Mouse (Mus musculus) gastrocnemius, adult 18-20 months (tissue): ENCODE results near the gene Zbtb43. TPM values are rescaled to one million over a fixed set of nuclear protein-coding genes. Genes with fewer than 3 reads are reported as not detected.
A peak's percentile ranks its signal among the peaks of the same experiment; 100 is the strongest.

Experiments
- DNase-seq: peaks from one replicate; pipeline ENCODE4 v3.0.0; 2021; ENCODE audit warnings: low spot score
- total RNA-seq, 2 experiments: library from RNA; stranded (reverse); gene quantifications; 2 replicates each; pipeline ENCODE4 v1.2.3; 2021

The Zbtb43 gene
- total RNA-seq, 2 experiments from 2014 or later: 10.3 to 12.7 TPM

- no peak for DNase-seq
Measured at GRCm38 (mm10) chr2:33455350-33455749, 13.0 kb downstream of the Zbtb43 start.

DNA sequence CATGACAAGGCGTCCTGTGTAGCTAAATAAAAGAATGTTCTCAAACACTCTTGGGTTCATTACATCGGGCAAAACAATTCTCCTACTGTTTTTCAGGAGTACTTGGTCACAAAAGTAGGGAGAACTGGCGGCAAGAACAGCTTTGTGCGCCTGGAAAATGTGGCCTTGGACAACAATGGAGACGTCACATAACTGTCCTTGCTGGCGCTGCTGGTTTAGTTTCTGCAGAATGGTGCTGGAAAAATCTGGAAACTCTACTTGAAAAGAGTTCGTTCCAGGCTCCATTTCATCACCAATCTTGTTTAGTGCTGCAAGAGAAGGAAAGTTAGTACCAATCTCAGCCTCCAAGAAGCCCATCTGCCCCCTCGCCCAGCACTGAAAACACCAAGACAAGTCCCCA lies 13.5 kb downstream of the Zbtb43 start:
- DNase-seq: no peak

GRCm38 (mm10) chr2:33453476-33453875 lies 14.9 kb downstream of the Zbtb43 start:
- DNase-seq: no peak

- peak; percentile 69 for DNase-seq
Measured at GRCm38 (mm10) chr2:33452721-33453120, 15.6 kb downstream of the Zbtb43 start.

GRCm38 (mm10) chr2:33452140-33452539 lies 16.2 kb downstream of the Zbtb43 start:
- no peak for DNase-seq

- no peak for DNase-seq
Measured at GRCm38 (mm10) chr2:33451038-33451978, 17.1 kb downstream of the Zbtb43 start.

GRCm38 (mm10) chr2:33449119-33449873 lies 19.1 kb downstream of the Zbtb43 start:
- DNase-seq: no peak

- no peak for DNase-seq
Measured at GRCm38 (mm10) chr2:33446796-33447195, 21.6 kb downstream of the Zbtb43 start.

DNA sequence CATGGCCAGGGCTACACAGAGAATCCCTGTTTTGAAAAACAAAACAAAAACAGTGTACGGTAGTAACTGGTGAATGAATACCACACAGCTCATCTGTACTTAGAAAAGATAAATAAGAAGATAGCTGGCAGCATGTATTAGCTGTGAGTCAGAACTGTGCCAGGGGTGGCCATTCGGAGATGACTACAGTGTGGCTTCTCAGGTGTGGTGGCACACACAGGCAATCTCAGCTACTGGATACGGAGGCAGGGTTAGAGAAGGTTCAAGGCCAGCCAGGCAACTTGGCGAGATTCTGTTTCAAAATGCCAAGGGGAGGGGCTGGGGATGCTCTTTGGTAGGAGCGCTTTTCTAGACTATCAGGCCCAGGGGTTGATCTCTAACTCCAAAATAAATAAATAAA lies 22.6 kb downstream of the Zbtb43 start:
- DNase-seq: no peak

GRCm38 (mm10) chr2:33444862-33445261 lies 23.5 kb downstream of the Zbtb43 start:
- no peak for DNase-seq

GRCm38 (mm10) chr2:33444358-33444757 lies 24.0 kb downstream of the Zbtb43 start:
- peak; percentile 93 for DNase-seq

GRCm38 (mm10) chr2:33442701-33443100 lies 25.7 kb downstream of the Zbtb43 start:
- DNase-seq: no peak

DNA sequence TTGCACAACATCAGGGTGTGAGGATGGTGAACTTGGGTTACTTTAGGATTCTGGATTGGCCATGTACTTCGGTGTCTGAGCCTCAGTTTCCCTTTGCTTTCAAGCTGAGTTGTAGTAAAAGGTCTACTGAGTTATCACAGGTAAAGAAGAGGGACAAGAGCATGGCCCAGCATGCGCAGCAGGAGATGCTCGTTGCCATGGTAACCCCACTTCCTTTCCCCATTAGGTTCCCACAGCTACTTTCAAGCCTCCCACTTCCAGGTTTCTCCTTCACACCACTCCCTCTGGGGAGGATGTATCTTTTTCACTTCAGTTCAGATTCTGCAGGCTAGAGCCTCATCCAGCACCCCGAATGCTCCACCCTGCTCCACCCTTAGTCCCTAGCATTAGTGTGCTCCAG lies 27.5 kb downstream of the Zbtb43 start:
- DNase-seq: no peak

DNA sequence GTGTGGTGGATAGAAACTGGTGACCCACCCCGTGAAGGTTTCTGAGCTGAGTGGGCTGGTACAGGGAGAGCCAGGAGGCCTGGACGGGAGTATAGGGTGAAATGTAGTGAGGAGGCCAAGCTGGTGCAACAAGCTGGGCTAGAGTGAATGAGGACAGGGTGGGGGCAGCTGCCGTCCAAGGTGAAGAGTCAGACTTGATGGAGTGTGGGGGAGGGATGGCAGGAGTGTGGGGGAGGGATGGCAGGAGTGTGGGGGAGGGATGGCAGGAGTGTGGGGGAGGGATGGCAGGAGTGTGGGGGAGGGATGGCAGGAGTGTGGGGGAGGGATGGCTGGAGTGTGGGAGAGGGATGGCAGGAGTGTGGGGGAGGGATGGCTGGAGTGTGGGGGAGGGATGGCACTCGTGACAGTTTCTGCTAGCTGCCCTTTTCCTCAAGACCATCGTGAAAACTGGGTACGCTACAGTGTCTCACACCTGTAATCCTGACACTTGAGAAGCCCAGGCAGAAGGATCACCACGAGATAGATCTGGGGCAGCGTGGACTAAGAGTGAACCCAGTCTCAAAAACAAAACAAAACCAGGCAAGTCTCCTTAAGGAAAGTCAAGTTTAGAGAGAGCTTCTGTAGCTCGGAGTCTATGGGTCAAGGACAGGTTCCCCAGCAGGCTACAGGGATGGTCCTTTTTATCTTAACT lies 28.2 kb downstream of the Zbtb43 start:
- DNase-seq: no peak

DNA sequence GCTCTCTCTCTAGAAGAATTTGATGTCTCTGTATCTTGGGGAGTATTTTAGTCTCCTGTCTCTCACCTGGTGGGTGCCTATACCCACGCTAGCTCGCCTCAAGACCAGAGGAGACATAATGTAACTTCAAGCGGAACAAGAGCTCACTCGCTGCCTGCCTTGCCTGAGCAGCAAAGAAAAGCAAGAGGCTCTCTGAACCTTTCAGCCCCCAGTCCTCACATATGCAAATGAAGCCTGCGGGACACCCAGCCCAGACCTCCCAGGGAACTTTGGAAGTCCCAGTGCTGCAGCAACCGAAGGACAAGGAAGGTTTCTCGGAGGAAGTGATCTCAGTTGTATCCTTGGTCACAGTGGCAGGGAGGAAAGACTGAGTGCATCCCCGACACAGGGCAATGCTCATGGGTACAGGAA lies 28.9 kb downstream of the Zbtb43 start:
- DNase-seq: no peak

DNA sequence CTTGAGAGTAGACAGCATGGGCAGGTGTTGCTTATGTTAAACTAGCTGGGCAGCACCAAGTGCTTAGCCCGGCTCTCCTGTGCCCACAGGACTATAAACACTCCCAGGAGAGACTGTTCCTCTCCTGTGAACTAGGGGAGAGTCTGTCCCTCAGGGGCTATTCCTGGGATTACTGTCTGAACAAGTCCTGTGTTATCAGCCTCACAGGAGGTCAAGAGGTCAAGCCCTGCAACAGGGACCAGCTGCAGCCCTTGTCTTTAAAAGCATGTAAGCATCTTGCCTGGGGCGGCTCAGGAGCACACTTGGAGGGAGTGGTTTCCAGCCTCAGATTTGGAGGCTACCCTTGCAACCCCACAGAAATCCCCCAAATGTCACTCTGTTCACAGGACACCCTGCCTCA lies 30.0 kb downstream of the Zbtb43 start:
- DNase-seq: no peak

- DNase-seq: no peak
Measured at GRCm38 (mm10) chr2:33437184-33437583, 31.2 kb downstream of the Zbtb43 start.

DNA sequence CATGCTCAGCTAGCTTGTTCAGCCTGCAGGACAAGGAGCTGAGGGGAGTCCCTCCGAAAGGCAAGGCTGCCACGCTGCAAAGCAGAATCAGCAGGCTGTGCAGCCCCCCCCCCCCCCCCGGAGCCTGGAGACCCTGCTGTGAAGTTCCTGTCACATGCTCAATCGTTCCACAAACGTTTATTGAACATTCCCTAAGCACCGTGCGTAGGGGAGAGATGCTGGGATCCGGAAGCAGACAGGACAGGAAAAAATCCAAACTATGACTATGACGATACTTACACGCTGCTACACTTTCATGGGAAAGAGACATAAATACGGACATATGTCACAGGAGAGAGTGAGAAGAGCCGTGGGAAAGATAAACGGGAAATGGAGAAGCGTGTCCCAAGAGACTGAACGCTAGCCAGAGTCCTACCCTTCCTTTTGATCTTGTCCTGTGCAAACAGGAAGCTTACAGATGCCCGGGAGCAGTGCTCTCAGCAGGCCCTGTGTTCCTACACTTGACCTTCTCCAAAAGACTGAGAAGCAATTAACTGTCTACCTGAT lies 32.3 kb downstream of the Zbtb43 start:
- DNase-seq: no peak

DNA sequence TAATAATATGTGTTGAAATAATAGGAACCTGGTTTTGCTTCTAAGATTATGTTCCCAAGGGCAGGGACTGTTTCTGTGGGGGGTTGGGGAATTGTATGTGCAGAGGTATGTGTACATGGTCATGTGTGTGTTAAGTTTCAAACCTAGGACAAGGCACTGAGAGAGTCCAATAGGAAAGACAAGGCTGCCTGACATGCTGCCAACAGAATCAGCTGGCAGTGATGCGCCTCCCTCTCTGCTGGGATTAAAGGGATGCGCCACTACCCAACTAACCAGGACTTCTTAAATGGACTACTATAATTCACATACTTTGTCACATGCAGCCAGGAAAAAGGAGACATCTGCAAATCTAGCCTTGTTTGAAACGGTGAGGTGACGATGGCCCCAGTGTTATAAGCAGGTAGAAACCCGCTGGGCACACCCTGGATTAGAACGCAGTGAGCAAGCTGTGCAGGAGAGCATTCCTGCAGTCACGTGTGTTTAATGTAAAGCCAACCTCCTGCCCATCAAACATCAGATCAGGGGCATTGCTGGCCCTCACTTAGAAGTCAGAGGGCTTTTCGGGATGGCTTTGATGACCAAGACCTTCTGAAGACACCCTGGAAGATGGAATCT lies 33.2 kb downstream of the Zbtb43 start:
- no peak for DNase-seq

GRCm38 (mm10) chr2:33432877-33433276 lies 35.5 kb downstream of the Zbtb43 start:
- DNase-seq: peak; percentile 55
